Mouse (Mus musculus) E14TG2a.4 (cell line): Measurements from ENCODE around the gene Acot7.

ENCODE experiments used
- CTCF ChIP-seq: conservative IDR thresholded peaks from 2 replicates; pipeline ENCODE4 v1.5.1; 2014; ENCODE audit warnings: low read length
- POU5F1 ChIP-seq: IDR thresholded peaks from 2 replicates; pipeline ENCODE4 v1.6.1; 2014; ENCODE audit warnings: low read length, borderline replicate concordance

DNA sequence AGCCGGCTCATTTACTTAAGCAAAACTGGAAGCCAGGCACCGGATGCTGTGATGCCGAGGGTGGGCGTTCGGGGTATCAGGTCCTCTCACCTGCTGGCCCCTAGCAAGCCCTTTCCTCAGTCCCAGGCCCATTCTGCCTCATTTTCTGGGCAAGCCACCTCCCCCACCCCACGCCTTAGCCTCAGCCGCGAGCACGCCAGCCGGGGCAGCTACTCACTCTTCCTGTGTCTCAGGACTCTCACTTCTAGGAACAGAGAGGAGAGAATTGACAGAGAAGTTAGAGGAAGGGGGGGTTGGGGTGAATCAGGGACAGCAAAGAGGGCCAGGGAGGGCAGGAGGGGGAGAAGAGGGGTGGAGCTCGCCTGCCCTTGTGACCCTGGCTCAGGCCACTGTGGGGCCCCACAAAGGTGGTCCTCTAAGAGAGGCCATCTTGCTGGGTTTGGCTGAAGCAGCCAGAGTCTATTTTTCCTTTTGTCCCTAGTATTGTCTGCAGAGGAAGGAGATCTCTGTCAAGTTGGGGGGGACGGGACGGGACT is 48.5 kb upstream of the Acot7 start:
- TF ChIP-seq CTCF (no peak), POU5F1 (no peak)
